Mouse (Mus musculus) myocyte (in vitro differentiated cells): ENCODE results near the gene Gm45713. TPM values are rescaled to one million over a fixed set of nuclear protein-coding genes. Genes with fewer than 3 reads are reported as not detected.
A peak's percentile ranks its signal among the peaks of the same experiment; 100 is the strongest.

ENCODE experiments used
- H3K27me3 ChIP-seq: one replicate; pipeline ENCODE4 v1.6.1; 2011; ENCODE audit not compliant: control insufficient read depth, insufficient read depth, insufficient read length
- H3K36me3 ChIP-seq: one replicate; pipeline ENCODE4 v1.6.1; 2011; ENCODE audit not compliant: control insufficient read depth, insufficient read depth
- H3K4me2 ChIP-seq: one replicate; pipeline ENCODE4 v1.6.1; 2011; ENCODE audit warnings: low read depth, control low read depth
- H3K4me3 ChIP-seq: one replicate; pipeline ENCODE4 v1.5.1; 2011; ENCODE audit warnings: mild to moderate bottlenecking, control low read depth, moderate library complexity
- H3K79me2 ChIP-seq: one replicate; pipeline ENCODE4 v1.6.1; 2011; ENCODE audit not compliant: control insufficient read depth, insufficient read depth
- H3ac ChIP-seq: one replicate; pipeline ENCODE4 v1.6.1; 2011; ENCODE audit not compliant: control insufficient read depth, insufficient read length
- CEBPB ChIP-seq: IDR thresholded peaks from 2 replicates; pipeline ENCODE4 v1.6.1; 2011; ENCODE audit warnings: mild to moderate bottlenecking, moderate library complexity; ENCODE audit not compliant: poor library complexity, insufficient read depth, severe bottlenecking
- E2F4 ChIP-seq: IDR thresholded peaks from one replicate; pipeline ENCODE4 v1.6.1; 2011; ENCODE audit warnings: mild to moderate bottlenecking, control low read depth, moderate library complexity; ENCODE audit not compliant: insufficient read depth
- MAX ChIP-seq: IDR thresholded peaks from one replicate; pipeline ENCODE4 v1.6.1; 2011; ENCODE audit warnings: low read depth, mild to moderate bottlenecking, control low read depth
- MYOD1 ChIP-seq, 3 experiments: IDR thresholded peaks; one replicate each; pipeline ENCODE4 v1.6.1; 2011; ENCODE audit warnings: control low read depth in 2 of 3, low read depth in 2 of 3, mild to moderate bottlenecking in 2 of 3, moderate library complexity in 1 of 3; ENCODE audit not compliant: insufficient read length in 2 of 3, control insufficient read depth in 1 of 3
- MYOG ChIP-seq, 3 experiments: IDR thresholded peaks; one replicate each; pipeline ENCODE4 v1.6.1; 2011; ENCODE audit warnings: control low read depth in 2 of 3, low read depth in 2 of 3, mild to moderate bottlenecking in 2 of 3; ENCODE audit not compliant: insufficient read length in 2 of 3, control insufficient read depth in 1 of 3, insufficient read depth in 1 of 3
- POLR2A ChIP-seq: IDR thresholded peaks from one replicate; pipeline ENCODE4 v1.6.1; 2011; ENCODE audit warnings: low read depth, mild to moderate bottlenecking, control low read depth, moderate library complexity; ENCODE audit not compliant: insufficient read length
- POLR2AphosphoS2 ChIP-seq: IDR thresholded peaks from one replicate; pipeline ENCODE4 v1.6.1; 2011; ENCODE audit warnings: low read depth, control low read depth; ENCODE audit not compliant: insufficient read length
- REST ChIP-seq: IDR thresholded peaks from one replicate; pipeline ENCODE4 v1.6.1; 2011; ENCODE audit warnings: mild to moderate bottlenecking, control low read depth, moderate library complexity; ENCODE audit not compliant: insufficient read depth, insufficient read length
- SRF ChIP-seq: IDR thresholded peaks from one replicate; pipeline ENCODE4 v1.6.1; 2011; ENCODE audit warnings: low read depth; ENCODE audit not compliant: control insufficient read depth, insufficient read length
- TCF12 ChIP-seq: IDR thresholded peaks from one replicate; pipeline ENCODE4 v1.6.1; 2011; ENCODE audit warnings: mild to moderate bottlenecking, control low read depth; ENCODE audit not compliant: poor library complexity, insufficient read depth, severe bottlenecking
- TCF3 ChIP-seq: IDR thresholded peaks from one replicate; pipeline ENCODE4 v1.6.1; 2011; ENCODE audit warnings: low read depth, control low read depth; ENCODE audit not compliant: insufficient read length
- USF1 ChIP-seq: IDR thresholded peaks from one replicate; pipeline ENCODE4 v1.6.1; 2011; ENCODE audit warnings: low read depth, mild to moderate bottlenecking, control low read depth, moderate library complexity
- polyA plus RNA-seq: library from polyadenylated mRNA; unstranded; fragments of >200 nt; fragmentation: generic; extraction: Trizol; gene quantifications from one replicate; pipeline ENCODE4 v1.2.1, GENCODE M21; 2012; ENCODE audit warnings: missing spikeins

Gene Gm45713
- polyA plus RNA-seq, 1 experiment, result 3.6 TPM

- Histone ChIP-seq H3K36me3 (no peaks in the 10 kb centered on the region), H3K79me2 (no peaks in the 10 kb centered on the region), H3K4me2 (no peak overlapping the region), H3ac (no peak overlapping the region), H3K27me3 (no peaks in the 10 kb centered on the region), H3K4me3 (no peak overlapping the region)
- no peak for TF ChIP-seq MYOD1 (IDR thresholded peaks at IDR 0.05; ENCODE audit: control insufficient read depth in 1 of 3, insufficient read length in 2 of 3, low read depth in 2 of 3)
- no peak for TF ChIP-seq MAX
- no peak for TF ChIP-seq TCF12
These were observed 47.4 kb downstream of the Gm45713 start for GRCm38 (mm10) chr7:45088597-45088996.

- no peak for TF ChIP-seq USF1
- TF ChIP-seq SRF, result no peak
- no peak for TF ChIP-seq POLR2A
- no peaks in the 10 kb centered on the region for H3K27me3 ChIP-seq
- H3K4me2 ChIP-seq, result no peak overlapping the region
- no peaks in the 10 kb centered on the region for H3K36me3 ChIP-seq
- H3K79me2 ChIP-seq, result no peaks in the 10 kb centered on the region
- no peak overlapping the region for H3K4me3 ChIP-seq
- H3ac ChIP-seq, result no peak overlapping the region
These were observed 49.9 kb downstream of the Gm45713 start for GRCm38 (mm10) chr7:45086084-45086483.

GRCm38 (mm10) chr7:45083300-45083890, 52.6 kb downstream of the Gm45713 start:
- Histone ChIP-seq H3K36me3 (no peaks in the 10 kb centered on the region), H3K4me2 (no peak overlapping the region), H3K27me3 (no peaks in the 10 kb centered on the region), H3K79me2 (no peaks in the 10 kb centered on the region), H3ac (peak overlapping the region; percentile 33), H3K4me3 (no peak overlapping the region)
- TF ChIP-seq TCF12 (no peak), MYOD1 (IDR thresholded peaks at IDR 0.05; ENCODE audit: control insufficient read depth in 1 of 3, insufficient read length in 2 of 3, low read depth in 2 of 3) (no peak), POLR2A (no peak), MAX (no peak), USF1 (no peak), SRF (no peak), REST (no peak), MYOG (IDR thresholded peaks at IDR 0.05; ENCODE audit: control insufficient read depth in 1 of 3, insufficient read depth in 1 of 3, insufficient read length in 2 of 3, low read depth in 2 of 3) (no peak)

GRCm38 (mm10) chr7:45082401-45083299, 53.4 kb downstream of the Gm45713 start:
- H3ac ChIP-seq, result peak overlapping the region; percentile 33
- H3K79me2 ChIP-seq, result no peaks in the 10 kb centered on the region
- no peaks in the 10 kb centered on the region for H3K27me3 ChIP-seq
- TF ChIP-seq MYOD1 (IDR thresholded peaks at IDR 0.05; ENCODE audit: control insufficient read depth in 1 of 3, insufficient read length in 2 of 3, low read depth in 2 of 3), result peak in 2 of 3 experiments; percentile 23 to 27
- TF ChIP-seq MYOG (IDR thresholded peaks at IDR 0.05; ENCODE audit: control insufficient read depth in 1 of 3, insufficient read depth in 1 of 3, insufficient read length in 2 of 3, low read depth in 2 of 3), result peak in 1 of 3 experiments; percentile 59
- TF ChIP-seq POLR2A, result peak; percentile 10
- no peak for TF ChIP-seq E2F4
- peak overlapping the region; percentile 63 for H3K4me2 ChIP-seq
- H3K4me3 ChIP-seq, result no peak overlapping the region
- H3K36me3 ChIP-seq, result no peaks in the 10 kb centered on the region

GRCm38 (mm10) chr7:45081016-45081415, 55.0 kb downstream of the Gm45713 start:
- Histone ChIP-seq H3K27me3 (no peaks in the 10 kb centered on the region), H3K4me2 (no peak overlapping the region), H3K4me3 (no peak overlapping the region), H3ac (no peak overlapping the region), H3K79me2 (no peaks in the 10 kb centered on the region), H3K36me3 (no peaks in the 10 kb centered on the region)
- no peak for TF ChIP-seq MAX
- no peak for TF ChIP-seq E2F4
- no peak for TF ChIP-seq POLR2AphosphoS2
- no peak for TF ChIP-seq POLR2A
- TF ChIP-seq MYOG (IDR thresholded peaks at IDR 0.05; ENCODE audit: control insufficient read depth in 1 of 3, insufficient read depth in 1 of 3, insufficient read length in 2 of 3, low read depth in 2 of 3), result no peak

GRCm38 (mm10) chr7:45079856-45080255, 56.2 kb downstream of the Gm45713 start:
- TF ChIP-seq TCF12 (no peak), MYOG (IDR thresholded peaks at IDR 0.05; ENCODE audit: control insufficient read depth in 1 of 3, insufficient read depth in 1 of 3, insufficient read length in 2 of 3, low read depth in 2 of 3) (no peak), POLR2AphosphoS2 (peak; percentile 88), E2F4 (no peak), POLR2A (no peak), CEBPB (peak; percentile 85), SRF (no peak), REST (no peak), USF1 (no peak), TCF3 (no peak), MYOD1 (IDR thresholded peaks at IDR 0.05; ENCODE audit: control insufficient read depth in 1 of 3, insufficient read length in 2 of 3, low read depth in 2 of 3) (no peak), MAX (no peak)
- Histone ChIP-seq H3K4me3 (no peak overlapping the region), H3K79me2 (no peaks in the 10 kb centered on the region), H3K27me3 (no peaks in the 10 kb centered on the region), H3K4me2 (no peak overlapping the region), H3K36me3 (no peaks in the 10 kb centered on the region), H3ac (no peak overlapping the region)
